In genomic region chr4:53187071-53187470, GRCm38 (mm10) we compare ENCODE assay signal across 8 mouse cellular contexts. TPM values are rescaled to one million over a fixed set of nuclear protein-coding genes. Genes with fewer than 3 reads are reported as not detected.
A peak's percentile ranks its signal among the peaks of the same experiment; 100 is the strongest.
DNase-seq lines count a peak whose midpoint lies in the region; ATAC-seq lines count a peak whose summit lies in the region.

No protein-coding gene starts in this region.

- no peak for ATAC-seq in limb, embryonic 11.5 days (ENCODE audit: insufficient number of reproducible peaks, low FRiP score, low TSS enrichment, low read depth)

- peak; percentile 23 for DNase-seq in limb, embryonic 11.5 days (ENCODE audit: low spot score)
- no peak for DNase-seq in limb, embryonic 10.5 days (ENCODE audit: low spot score)
- DNase-seq in brain, adult 2 months (ENCODE audit: low read depth, low spot score): peak; percentile 67
- peak; percentile 58 for DNase-seq in gastrocnemius, postnatal 25 days
- peak; percentile 75 for DNase-seq in kidney, adult 11 months
- no peak for DNase-seq in adipocyte (ENCODE audit: low spot score)
- no peak for DNase-seq in left cerebral cortex, postnatal 36 days (ENCODE audit: low spot score in 2 of 2)

- no peak overlapping the region for H3K9ac ChIP-seq in limb, embryonic 11.5 days (ENCODE audit: low read length)

- no peaks in the 10 kb centered on the region for H3K27me3 ChIP-seq in limb, embryonic 11.5 days (ENCODE audit: control insufficient read depth, insufficient read depth, low read length)
- no peaks in the 10 kb centered on the region for H3K27me3 ChIP-seq in limb, embryonic 10.5 days (ENCODE audit: low read depth, poor library complexity, severe bottlenecking)
- no peaks in the 10 kb centered on the region for H3K27me3 ChIP-seq in megakaryocyte, embryonic 14.5 days (replicated peaks)

- H3K4me2 ChIP-seq in limb, embryonic 11.5 days (ENCODE audit: low read depth, severe bottlenecking): no peak overlapping the region

- no peaks in the 10 kb centered on the region for H3K36me3 ChIP-seq in limb, embryonic 11.5 days (ENCODE audit: control insufficient read depth, insufficient read depth, low read length)
- H3K36me3 ChIP-seq in limb, embryonic 10.5 days: no peaks in the 10 kb centered on the region
- H3K36me3 ChIP-seq in megakaryocyte, embryonic 14.5 days (replicated peaks; ENCODE audit: low read length): no peaks in the 10 kb centered on the region

- no peaks in the 10 kb centered on the region for H3K4me1 ChIP-seq in limb, embryonic 11.5 days (ENCODE audit: control insufficient read depth, insufficient read depth, low read length)
- H3K4me1 ChIP-seq in limb, embryonic 10.5 days: 0 out of 2 replicates have a peak, but pooled peaks cover 9% of the 10 kb centered on the region
- peaks cover 17% of the 10 kb centered on the region for H3K4me1 ChIP-seq in megakaryocyte, embryonic 14.5 days

- H3K27ac ChIP-seq in limb, embryonic 11.5 days (replicated peaks; ENCODE audit: low read depth, low read length): no peak overlapping the region
- H3K27ac ChIP-seq in limb, embryonic 10.5 days: no peak overlapping the region; the same call in 1 of the 2 replicates

- no peaks in the 10 kb centered on the region for H3K9me3 ChIP-seq in limb, embryonic 11.5 days (ENCODE audit: control insufficient read depth, low read length)
- H3K9me3 ChIP-seq in limb, embryonic 10.5 days (replicated peaks): no peaks in the 10 kb centered on the region
- H3K9me3 ChIP-seq in megakaryocyte, embryonic 14.5 days: peaks cover 27% of the 10 kb centered on the region

- intact Hi-C loops in left cerebral cortex, postnatal 36 days (cut with DNase I): no loop called here

- no peak overlapping the region for H3K4me3 ChIP-seq in limb, embryonic 11.5 days (ENCODE audit: low read depth, low read length)
- no peak overlapping the region for H3K4me3 ChIP-seq in limb, embryonic 10.5 days
- H3K4me3 ChIP-seq in megakaryocyte, embryonic 14.5 days (replicated peaks): peak overlapping the region; percentile 80

- WGBS in limb, embryonic 11.5 days: 44% methylated on average over 4 of the region's 4 CpGs
- 62% methylated on average over 4 of the region's 4 CpGs for WGBS in limb, embryonic 10.5 days

RNA-seq across cellular contexts. Expression of gene Abca1, which starts 27.4 kb away (rescaled TPM):
- 4.3 and 4.5 TPM in 2 replicates for polyA plus RNA-seq in limb, embryonic 11.5 days (2014; fragmentation: Nextera tagmentation; extraction: Ambion mirVana)
- polyA plus RNA-seq in limb, embryonic 10.5 days (2016; fragmentation: Nextera tagmentation; extraction: Ambion mirVana): 2.3 and 3.2 TPM in 2 replicates
- 1 to 10 TPM; 4.8 to 9.4 TPM for total RNA-seq in gastrocnemius, postnatal 25 days (2021)
- 0.77 TPM in 1 of 2 replicates, not detected in the other for polyA plus RNA-seq in megakaryocyte, embryonic 14.5 days (2012; ENCODE audit: insufficient read depth, low replicate concordance)
- 10 to 100 TPM; 15.9 to 19.5 TPM for total RNA-seq in left cerebral cortex, postnatal 36 days (2021)

Comparison
In these comparisons a context has a peak if more than half of its experiments do, and no peak if none do; other contexts are left out.
1. DNase-seq: peak in limb, embryonic 11.5 days (single experiment), brain, adult 2 months (single experiment), gastrocnemius, postnatal 25 days (single experiment) and kidney, adult 11 months (single experiment); none in limb, embryonic 10.5 days (single experiment), adipocyte (single experiment) and left cerebral cortex, postnatal 36 days (0 of 2).